Mouse (Mus musculus) kidney, embryonic 16.5 days (tissue): ENCODE measurements around the gene Hnrnpul1. TPM values are rescaled to one million over a fixed set of nuclear protein-coding genes. Genes with fewer than 3 reads are reported as not detected.

Experiments used
- ATAC-seq: fragments of 200-750 bp; cut with Nextera tagmentation; 2 replicates; pipeline ENCODE4 v1.8.0; 2017; ENCODE audit warnings: moderate TSS enrichment; ENCODE audit not compliant: low FRiP score, low TSS enrichment
- H3K27ac ChIP-seq: fragments of 300-500 bp; sonication (generic); 2 replicates; pipeline ENCODE4 v1.5.1; 2014; ENCODE audit warnings: low read length
- H3K27me3 ChIP-seq: fragments of 300-500 bp; sonication (generic); 2 replicates; pipeline ENCODE4 v1.6.1; 2014; ENCODE audit warnings: low read length, control low read depth, mixed read lengths; ENCODE audit not compliant: insufficient read depth
- H3K36me3 ChIP-seq: fragments of 300-500 bp; sonication (generic); 2 replicates; pipeline ENCODE4 v1.6.1; 2014; ENCODE audit warnings: low read length, control low read depth, mixed read lengths; ENCODE audit not compliant: insufficient read depth
- H3K4me1 ChIP-seq: fragments of 300-500 bp; sonication (generic); 2 replicates; pipeline ENCODE4 v1.6.1; 2014; ENCODE audit warnings: low read length, control low read depth, mixed read lengths; ENCODE audit not compliant: insufficient read depth
- H3K4me2 ChIP-seq: fragments of 300-500 bp; sonication (generic); replicated peaks from 2 replicates; pipeline ENCODE4 v1.6.1; 2014; ENCODE audit warnings: low read depth, low read length
- H3K4me3 ChIP-seq: fragments of 300-500 bp; sonication (generic); 2 replicates; pipeline ENCODE4 v1.5.1; 2014; ENCODE audit warnings: mild to moderate bottlenecking, low read length
- H3K9ac ChIP-seq: fragments of 300-500 bp; sonication (generic); replicated peaks from 2 replicates; pipeline ENCODE4 v1.6.1; 2014; ENCODE audit warnings: low read length
- H3K9me3 ChIP-seq: fragments of 300-500 bp; sonication (generic); 2 replicates; pipeline ENCODE4 v1.6.1; 2016; ENCODE audit warnings: low read length, control low read depth
- WGBS: fragments of 180-500 bp; shearing (Covaris S2); extraction: QIAGEN DNeasy Blood & Tissue Kit; methylation state at CpG from one replicate; pipeline ENCODE4 v1.1.7; 2014; 5-methylcytosine and 5-hydroxymethylcytosine counted together
- polyA plus RNA-seq: library from polyadenylated mRNA; unstranded; fragments of >200 nt; fragmentation: Nextera tagmentation; extraction: Ambion mirVana; gene quantifications from 2 replicates; pipeline ENCODE4 v1.2.1, GENCODE M21; 2015

Hnrnpul1 gene
- polyA plus RNA-seq, 1 experiment from 2014 or later: 43.7 TPM

DNA sequence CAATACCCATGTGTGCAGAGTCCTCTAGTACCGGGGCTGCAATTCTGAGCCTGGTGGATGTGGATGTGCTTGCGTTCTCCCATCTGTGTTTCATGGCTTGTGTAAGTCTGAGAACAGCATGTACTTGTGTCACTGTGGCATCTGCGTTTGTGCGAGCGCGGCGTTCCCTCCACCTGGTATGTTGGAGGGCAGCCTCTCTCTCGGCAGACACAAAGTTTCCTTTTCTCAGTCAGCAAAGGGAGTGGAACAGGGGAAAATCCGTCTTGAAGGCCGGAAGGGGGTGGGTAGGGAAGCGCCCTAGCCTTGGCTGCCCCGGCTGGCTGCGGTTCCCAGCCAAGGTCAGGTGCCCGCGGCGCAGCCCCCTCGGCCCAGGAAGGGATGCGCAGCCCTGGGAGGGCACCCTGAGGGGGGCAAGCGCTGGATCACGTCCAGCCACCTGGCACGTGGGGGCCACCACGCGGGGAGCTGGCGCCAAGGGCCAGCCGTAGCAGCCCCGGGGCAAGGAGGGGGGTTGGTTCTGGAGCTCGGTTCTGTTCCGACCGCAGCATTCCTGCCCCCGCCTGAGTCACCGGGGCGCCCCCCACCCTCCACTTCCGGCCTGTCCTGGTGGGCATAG, 26.9 kb upstream of the Hnrnpul1 start:
- no peaks in the 10 kb centered on the region for H3K27me3 ChIP-seq
- peak overlapping the region; percentile 76 for H3K9ac ChIP-seq
- H3K36me3 ChIP-seq: peaks cover 18% of the 10 kb centered on the region
- H3K4me3 ChIP-seq: peak overlapping the region; percentile 45
- WGBS: 7% methylated on average over 33 of the region's 33 CpGs
- no peaks in the 10 kb centered on the region for H3K9me3 ChIP-seq
- H3K27ac ChIP-seq: peak overlapping the region; percentile 87
- H3K4me2 ChIP-seq: peak overlapping the region; percentile 75
- peak; percentile 77 for ATAC-seq
- H3K4me1 ChIP-seq: peaks cover 24% of the 10 kb centered on the region

- H3K9me3 ChIP-seq: no peaks in the 10 kb centered on the region
- no peak overlapping the region for H3K4me2 ChIP-seq
- H3K9ac ChIP-seq: no peak overlapping the region
- no peak overlapping the region for H3K4me3 ChIP-seq
- 61% methylated on average over 4 of the region's 4 CpGs for WGBS
- no peak overlapping the region for H3K27ac ChIP-seq
- ATAC-seq: no peak
- H3K27me3 ChIP-seq: no peaks in the 10 kb centered on the region
- peaks cover 24% of the 10 kb centered on the region for H3K36me3 ChIP-seq
- H3K4me1 ChIP-seq: peaks cover 24% of the 10 kb centered on the region
Observed at GRCm38 (mm10) chr7:25780753-25781152, 26.2 kb upstream of the Hnrnpul1 start.

GRCm38 (mm10) chr7:25780021-25780420, 25.5 kb upstream of the Hnrnpul1 start:
- Histone ChIP-seq H3K27me3 (no peaks in the 10 kb centered on the region), H3K4me1 (peaks cover 24% of the 10 kb centered on the region), H3K36me3 (peaks cover 24% of the 10 kb centered on the region), H3K4me3 (no peak overlapping the region), H3K27ac (no peak overlapping the region), H3K9me3 (no peaks in the 10 kb centered on the region), H3K9ac (no peak overlapping the region), H3K4me2 (no peak overlapping the region)
- ATAC-seq: no peak
- 84% methylated on average over 5 of the region's 5 CpGs for WGBS

DNA sequence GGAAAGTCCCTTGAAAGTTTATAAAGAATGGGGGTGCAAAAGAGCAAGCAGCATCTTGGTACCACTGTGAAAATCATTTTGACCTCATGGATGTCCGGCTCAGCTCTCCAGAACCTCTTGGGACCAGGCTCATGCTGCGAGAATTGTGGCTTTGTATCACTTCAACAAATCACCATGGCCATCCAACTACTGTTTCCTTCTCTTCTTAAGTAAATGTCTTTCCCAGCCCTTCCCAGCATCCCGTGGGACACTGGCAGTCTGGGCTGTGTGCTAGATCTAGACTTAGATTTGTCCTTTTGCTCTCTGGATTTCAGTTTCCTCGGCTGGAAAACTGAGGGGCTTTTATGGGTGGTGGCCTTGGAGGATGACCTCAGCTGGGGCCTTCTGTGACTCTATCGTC, 13.7 kb upstream of the Hnrnpul1 start:
- no peak overlapping the region for H3K9ac ChIP-seq
- H3K4me2 ChIP-seq: no peak overlapping the region
- H3K27me3 ChIP-seq: no peaks in the 10 kb centered on the region
- H3K9me3 ChIP-seq: no peaks in the 10 kb centered on the region
- H3K4me1 ChIP-seq: peaks cover 7% of the 10 kb centered on the region; the same call in 1 of the 2 replicates
- WGBS: 88% methylated on average over 5 of the region's 5 CpGs
- no peak overlapping the region for H3K27ac ChIP-seq
- ATAC-seq: no peak
- peaks cover 43% of the 10 kb centered on the region for H3K36me3 ChIP-seq
- H3K4me3 ChIP-seq: no peak overlapping the region

- H3K9me3 ChIP-seq: no peaks in the 10 kb centered on the region
- H3K27me3 ChIP-seq: no peaks in the 10 kb centered on the region
- peaks cover 41% of the 10 kb centered on the region for H3K36me3 ChIP-seq
- no peak for ATAC-seq
- H3K27ac ChIP-seq: no peak overlapping the region
- no peak overlapping the region for H3K9ac ChIP-seq
- no peak overlapping the region for H3K4me3 ChIP-seq
- WGBS: 87% methylated on average over 6 of the region's 6 CpGs
- no peak overlapping the region for H3K4me2 ChIP-seq
- peaks cover 12% of the 10 kb centered on the region; the same call in 1 of the 2 replicates for H3K4me1 ChIP-seq
Observed at GRCm38 (mm10) chr7:25766108-25766507, 11.6 kb upstream of the Hnrnpul1 start.

- H3K36me3 ChIP-seq: peaks cover 38% of the 10 kb centered on the region
- 49% methylated on average over 5 of the region's 5 CpGs for WGBS
- peak overlapping the region; percentile 17; the same call in 1 of the 2 replicates for H3K4me2 ChIP-seq
Observed at GRCm38 (mm10) chr7:25764221-25764620, 9.7 kb upstream of the Hnrnpul1 start.

DNA sequence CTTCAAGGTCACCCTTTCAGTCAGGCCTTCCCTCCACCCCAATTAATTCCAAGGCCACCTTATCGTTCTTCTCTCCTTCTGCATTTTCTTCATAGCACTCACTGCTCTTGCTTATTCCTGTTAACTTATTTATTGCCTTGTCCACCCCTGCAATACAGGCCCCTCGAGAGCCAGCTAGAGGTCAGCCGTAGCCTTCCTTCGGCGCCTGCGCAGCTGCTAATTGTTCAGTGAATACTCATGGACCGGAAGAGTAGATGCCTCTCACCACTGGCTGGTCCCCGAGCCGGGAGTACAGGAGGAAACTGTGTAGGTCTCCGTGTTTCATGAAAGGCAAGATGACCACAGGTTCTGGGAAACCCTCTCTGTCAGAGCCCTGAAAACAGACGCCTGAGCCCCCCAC, 9.1 kb upstream of the Hnrnpul1 start:
- Histone ChIP-seq H3K36me3 (peaks cover 33% of the 10 kb centered on the region), H3K9me3 (no peaks in the 10 kb centered on the region), H3K4me1 (peaks cover 12% of the 10 kb centered on the region; the same call in 1 of the 2 replicates), H3K27ac (peak overlapping the region; percentile 94), H3K4me3 (no peak overlapping the region), H3K4me2 (peak overlapping the region; percentile 17; the same call in 1 of the 2 replicates), H3K27me3 (no peaks in the 10 kb centered on the region), H3K9ac (no peak overlapping the region)
- ATAC-seq: peak; percentile 83
- WGBS: 41% methylated on average over 11 of the region's 11 CpGs

More at GRCm38 (mm10) chr7:25764221-25764620, 9.7 kb upstream of the Hnrnpul1 start:
- H3K27me3 ChIP-seq: no peaks in the 10 kb centered on the region
- no peak overlapping the region for H3K9ac ChIP-seq
- H3K9me3 ChIP-seq: no peaks in the 10 kb centered on the region
- peaks cover 12% of the 10 kb centered on the region; the same call in 1 of the 2 replicates for H3K4me1 ChIP-seq
- peak; percentile 72 for ATAC-seq
- H3K4me3 ChIP-seq: no peak overlapping the region
- peak overlapping the region; percentile 94 for H3K27ac ChIP-seq

DNA sequence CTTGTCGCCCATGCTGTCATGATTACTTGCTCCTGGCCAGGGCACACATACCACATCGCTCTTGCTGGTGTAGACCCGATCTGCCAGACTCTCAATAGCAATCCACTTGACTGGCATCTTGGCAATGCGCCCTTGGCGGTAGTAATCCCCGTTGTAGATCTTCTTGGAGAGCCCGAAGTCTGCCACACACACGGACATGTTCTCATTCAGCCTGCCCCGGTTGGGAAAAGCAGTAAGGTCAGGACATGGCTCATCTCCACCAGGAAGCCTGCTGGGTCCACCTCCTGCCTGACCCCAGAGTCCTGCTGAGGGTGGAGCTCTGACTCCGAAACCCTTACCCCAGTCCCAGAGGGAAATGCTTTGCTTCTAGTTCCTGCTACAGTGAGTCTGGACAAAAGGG, 6.8 kb upstream of the Hnrnpul1 start:
- Histone ChIP-seq H3K4me3 (no peak overlapping the region), H3K27me3 (no peaks in the 10 kb centered on the region), H3K4me1 (peaks cover 12% of the 10 kb centered on the region; the same call in 1 of the 2 replicates), H3K4me2 (no peak overlapping the region), H3K27ac (no peak overlapping the region), H3K9me3 (no peaks in the 10 kb centered on the region), H3K9ac (no peak overlapping the region), H3K36me3 (peaks cover 24% of the 10 kb centered on the region)
- WGBS: 75% methylated on average over 10 of the region's 10 CpGs
- ATAC-seq: no peak

- H3K36me3 ChIP-seq: peaks cover 14% of the 10 kb centered on the region; the same call in 1 of the 2 replicates
- H3K4me1 ChIP-seq: peaks cover 17% of the 10 kb centered on the region
- H3K4me3 ChIP-seq: peak overlapping the region; percentile 75
- no peaks in the 10 kb centered on the region for H3K27me3 ChIP-seq
- under 1% methylated on average over 18 of the region's 18 CpGs for WGBS
- H3K4me2 ChIP-seq: peak overlapping the region; percentile 89
- H3K9me3 ChIP-seq: no peaks in the 10 kb centered on the region
- H3K9ac ChIP-seq: peak overlapping the region; percentile 70
- peak; percentile 40 for ATAC-seq
- peak overlapping the region; percentile 98 for H3K27ac ChIP-seq
Observed at GRCm38 (mm10) chr7:25756011-25756410, 1.5 kb upstream of the Hnrnpul1 start.

DNA sequence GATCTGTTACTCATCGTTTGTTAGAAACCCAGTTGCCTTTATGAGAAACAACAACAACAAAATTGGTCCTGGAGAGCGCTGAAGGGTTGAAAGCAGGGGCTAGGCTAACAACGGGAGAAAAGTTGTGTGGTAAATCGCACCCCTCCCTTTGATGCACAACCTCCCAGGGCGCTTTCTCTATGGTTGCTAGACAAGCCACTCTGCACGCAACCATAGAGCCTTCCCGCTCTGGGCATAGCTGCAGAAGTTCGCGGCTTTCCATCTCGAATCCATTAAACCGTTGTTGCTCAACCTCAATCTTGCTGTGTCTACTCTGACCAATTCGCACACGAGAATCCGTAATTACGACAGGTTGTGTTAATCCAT, 894 bp upstream of the Hnrnpul1 start:
- 0% methylated on average over 15 of the region's 15 CpGs for WGBS
- peak overlapping the region; percentile 70 for H3K9ac ChIP-seq

More for the DNA sequence above, 894 bp upstream of the Hnrnpul1 start:
- Histone ChIP-seq H3K27me3 (no peaks in the 10 kb centered on the region), H3K4me1 (peaks cover 17% of the 10 kb centered on the region), H3K27ac (peak overlapping the region; percentile 98), H3K36me3 (peaks cover 13% of the 10 kb centered on the region), H3K9me3 (no peaks in the 10 kb centered on the region), H3K4me3 (peak overlapping the region; percentile 75), H3K4me2 (peak overlapping the region; percentile 89)
- ATAC-seq: peak; percentile 60
